Mouse (Mus musculus): ENCODE measurements around the gene Phpt1. TPM values are rescaled to one million over a fixed set of nuclear protein-coding genes. Genes with fewer than 3 reads are reported as not detected.
A peak's percentile ranks its signal among the peaks of the same experiment; 100 is the strongest.

Phpt1 gene
- polyA plus RNA-seq, 1 experiment from 2014 or later: 123 TPM

- no peak overlapping the region for H3K4me3 ChIP-seq (replicated peaks; ENCODE audit: low read length)
- H3K9ac ChIP-seq (ENCODE audit: low read length): no peak overlapping the region
- ATAC-seq (ENCODE audit: insufficient read depth, low FRiP score): no peak
Observed at GRCm38 (mm10) chr2:25571221-25571620, 3.8 kb downstream of the Phpt1 start.

DNA sequence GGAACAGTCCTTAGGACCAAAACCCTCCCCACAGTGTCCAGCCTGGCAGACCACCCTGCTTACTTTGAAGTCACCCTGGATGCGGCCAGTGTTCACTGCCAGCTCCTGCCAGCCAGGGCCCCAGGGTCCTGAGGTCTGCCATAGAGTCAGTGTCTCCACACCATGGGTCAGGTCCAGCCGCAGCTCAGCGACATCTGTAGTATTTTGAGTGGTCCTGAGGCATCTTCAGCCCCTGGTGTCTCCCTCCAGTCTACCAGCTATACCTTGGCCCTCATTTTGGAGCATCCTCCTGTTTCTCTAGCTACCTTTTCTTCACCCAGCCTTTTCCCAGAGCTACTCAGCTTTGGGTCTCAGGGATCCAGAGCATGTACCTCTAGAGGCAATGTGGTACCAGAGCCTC is 5.7 kb downstream of the Phpt1 start:
- Histone ChIP-seq H3K27me3 (ENCODE audit: control insufficient read depth, insufficient read depth, low read length) (no peaks in the 10 kb centered on the region), H3K36me3 (ENCODE audit: control insufficient read depth, insufficient read depth, low read length) (0 out of 2 replicates have a peak, but pooled peaks cover 7% of the 10 kb centered on the region), H3K9me3 (replicated peaks; ENCODE audit: control insufficient read depth, low read length) (no peaks in the 10 kb centered on the region), H3K4me1 (ENCODE audit: control insufficient read depth, insufficient read depth, low read length) (peaks cover 8% of the 10 kb centered on the region), H3K9ac (ENCODE audit: low read length) (0 out of 2 replicates have a peak overlapping the region, but pooled peaks have one; percentile 2), H3K27ac (ENCODE audit: low read length) (no peak overlapping the region; the same call in 1 of the 2 replicates), H3K4me2 (ENCODE audit: low read depth, low read length) (no peak overlapping the region), H3K4me3 (replicated peaks; ENCODE audit: low read length) (no peak overlapping the region)
- WGBS: 85% methylated on average over 3 of the region's 3 CpGs
- no peak for ATAC-seq (ENCODE audit: insufficient read depth, low FRiP score)

More at GRCm38 (mm10) chr2:25571221-25571620, 3.8 kb downstream of the Phpt1 start:
- Histone ChIP-seq H3K4me1 (ENCODE audit: control insufficient read depth, insufficient read depth, low read length) (peaks cover 16% of the 10 kb centered on the region), H3K4me2 (ENCODE audit: low read depth, low read length) (no peak overlapping the region), H3K9me3 (replicated peaks; ENCODE audit: control insufficient read depth, low read length) (no peaks in the 10 kb centered on the region), H3K36me3 (ENCODE audit: control insufficient read depth, insufficient read depth, low read length) (0 out of 2 replicates have a peak, but pooled peaks cover 7% of the 10 kb centered on the region), H3K27ac (ENCODE audit: low read length) (no peak overlapping the region; the same call in 1 of the 2 replicates), H3K27me3 (ENCODE audit: control insufficient read depth, insufficient read depth, low read length) (0 out of 2 replicates have a peak, but pooled peaks cover 1% of the 10 kb centered on the region)
- WGBS: 83% methylated on average over 4 of the region's 4 CpGs

DNA sequence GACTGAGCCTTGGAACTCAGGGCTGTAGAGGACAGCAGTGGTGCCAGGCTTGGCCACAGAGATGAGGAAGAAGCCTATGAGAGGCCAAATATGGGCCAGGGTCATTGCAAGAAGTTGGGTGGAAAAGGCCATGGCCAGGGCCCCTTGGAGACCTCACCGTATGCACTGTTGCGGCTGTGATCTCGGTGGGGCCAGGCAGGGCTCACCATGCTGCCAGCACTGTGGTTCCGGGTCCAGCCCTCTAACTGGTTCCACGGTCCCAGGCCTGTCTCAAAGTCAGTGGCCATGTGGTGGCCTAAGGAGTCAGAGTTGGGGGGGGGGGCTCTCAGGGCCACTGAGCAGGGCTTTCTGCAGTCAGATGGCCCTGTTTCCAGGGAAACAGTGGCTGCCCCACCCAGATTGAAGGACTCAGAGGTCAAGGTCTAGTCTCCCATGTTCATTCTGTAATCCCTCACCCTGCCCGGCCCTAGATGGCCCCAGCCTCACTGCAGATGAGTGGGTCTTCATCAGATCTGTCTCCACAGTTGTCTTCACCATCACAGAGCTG is 6.5 kb downstream of the Phpt1 start:
- ATAC-seq (ENCODE audit: insufficient read depth, low FRiP score): no peak
- Histone ChIP-seq H3K27me3 (ENCODE audit: control insufficient read depth, insufficient read depth, low read length) (no peaks in the 10 kb centered on the region), H3K9me3 (replicated peaks; ENCODE audit: control insufficient read depth, low read length) (no peaks in the 10 kb centered on the region), H3K27ac (ENCODE audit: low read length) (no peak overlapping the region), H3K9ac (ENCODE audit: low read length) (0 out of 2 replicates have a peak overlapping the region, but pooled peaks have one; percentile 17), H3K4me3 (replicated peaks; ENCODE audit: low read length) (no peak overlapping the region), H3K4me1 (ENCODE audit: control insufficient read depth, insufficient read depth, low read length) (peaks cover 1% of the 10 kb centered on the region), H3K36me3 (ENCODE audit: control insufficient read depth, insufficient read depth, low read length) (0 out of 2 replicates have a peak, but pooled peaks cover 7% of the 10 kb centered on the region), H3K4me2 (ENCODE audit: low read depth, low read length) (no peak overlapping the region)
- WGBS: 86% methylated on average over 6 of the region's 6 CpGs

DNA sequence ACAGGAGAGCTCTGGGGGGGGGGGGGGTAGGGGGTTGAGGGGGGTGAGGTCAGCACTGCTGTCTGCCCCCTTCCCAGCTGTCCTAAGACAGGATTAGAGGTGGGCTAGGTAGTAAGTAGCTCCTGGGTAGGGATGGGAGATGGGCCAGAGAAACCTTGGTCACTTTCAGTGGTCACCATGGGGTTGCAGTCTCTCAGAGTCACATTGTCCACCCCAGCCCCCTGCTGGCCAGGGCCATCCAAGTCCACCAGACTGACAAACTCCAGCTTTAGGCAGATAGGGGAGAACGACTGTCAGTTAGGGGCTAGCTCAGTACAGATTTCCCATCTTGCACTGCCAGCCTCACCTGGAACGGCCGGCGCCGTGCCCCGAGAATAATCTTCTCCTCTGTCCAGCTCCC is 8.5 kb downstream of the Phpt1 start:
- Histone ChIP-seq H3K9ac (ENCODE audit: low read length) (no peak overlapping the region), H3K4me2 (ENCODE audit: low read depth, low read length) (no peak overlapping the region), H3K4me1 (ENCODE audit: control insufficient read depth, insufficient read depth, low read length) (no peaks in the 10 kb centered on the region), H3K27ac (ENCODE audit: low read length) (no peak overlapping the region), H3K4me3 (replicated peaks; ENCODE audit: low read length) (no peak overlapping the region), H3K9me3 (replicated peaks; ENCODE audit: control insufficient read depth, low read length) (no peaks in the 10 kb centered on the region), H3K36me3 (ENCODE audit: control insufficient read depth, insufficient read depth, low read length) (peaks cover 24% of the 10 kb centered on the region), H3K27me3 (ENCODE audit: control insufficient read depth, insufficient read depth, low read length) (no peaks in the 10 kb centered on the region)
- WGBS: 87% methylated on average over 6 of the region's 6 CpGs
- ATAC-seq (ENCODE audit: insufficient read depth, low FRiP score): no peak

GRCm38 (mm10) chr2:25565741-25566140 is 9.3 kb downstream of the Phpt1 start:
- no peak overlapping the region for H3K9ac ChIP-seq (ENCODE audit: low read length)
- no peaks in the 10 kb centered on the region for H3K27me3 ChIP-seq (ENCODE audit: control insufficient read depth, insufficient read depth, low read length)
- no peak overlapping the region for H3K4me2 ChIP-seq (ENCODE audit: low read depth, low read length)
- no peak for ATAC-seq (ENCODE audit: insufficient read depth, low FRiP score)
- 87% methylated on average over 8 of the region's 8 CpGs for WGBS
- H3K4me3 ChIP-seq (replicated peaks; ENCODE audit: low read length): no peak overlapping the region
- H3K27ac ChIP-seq (ENCODE audit: low read length): no peak overlapping the region
- H3K9me3 ChIP-seq (replicated peaks; ENCODE audit: control insufficient read depth, low read length): no peaks in the 10 kb centered on the region
- H3K36me3 ChIP-seq (ENCODE audit: control insufficient read depth, insufficient read depth, low read length): peaks cover 25% of the 10 kb centered on the region
- no peaks in the 10 kb centered on the region for H3K4me1 ChIP-seq (ENCODE audit: control insufficient read depth, insufficient read depth, low read length)

DNA sequence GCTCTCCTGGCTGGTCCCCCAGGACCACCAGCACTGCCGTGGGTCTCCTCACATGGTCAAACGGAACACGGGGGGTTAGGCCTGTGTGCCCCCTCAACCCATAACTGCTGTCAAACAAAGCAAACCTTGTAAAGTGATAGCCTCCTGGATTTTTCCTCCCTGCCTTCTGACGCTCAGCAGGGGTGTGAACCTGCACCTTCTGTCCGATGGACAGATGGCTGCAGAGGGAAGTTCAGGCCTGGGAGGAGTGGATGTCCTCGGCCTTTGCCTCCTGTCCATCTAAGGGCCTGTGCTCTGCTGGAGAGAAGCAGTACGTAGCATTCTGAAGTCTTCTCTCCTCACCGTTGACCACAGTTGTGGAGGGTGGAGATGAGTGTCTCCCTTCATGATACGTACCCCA is 13.1 kb downstream of the Phpt1 start:
- 78% methylated on average over 9 of the region's 9 CpGs for WGBS
- ATAC-seq (ENCODE audit: insufficient read depth, low FRiP score): no peak

DNA sequence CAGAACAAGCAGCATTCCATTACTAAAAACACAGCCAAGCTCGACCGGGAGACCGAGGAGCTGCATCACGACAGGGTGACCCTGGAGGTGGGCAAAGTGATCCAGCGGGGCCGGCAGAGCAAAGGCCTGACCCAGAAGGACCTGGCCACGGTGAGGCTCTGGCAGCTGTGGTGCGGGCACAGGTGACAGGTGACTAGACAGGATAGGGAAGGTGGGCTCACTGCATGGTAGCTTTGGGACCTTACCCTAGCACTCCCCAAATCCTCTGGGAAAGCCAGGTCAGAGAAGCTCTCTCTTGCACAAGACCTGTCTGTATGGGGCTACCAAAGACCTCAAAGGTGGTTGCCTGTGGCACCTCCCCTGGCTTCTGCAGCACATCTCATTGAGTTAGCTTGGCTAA is 14.5 kb downstream of the Phpt1 start:
- Histone ChIP-seq H3K4me2 (ENCODE audit: low read depth, low read length) (no peak overlapping the region), H3K9me3 (replicated peaks; ENCODE audit: control insufficient read depth, low read length) (no peaks in the 10 kb centered on the region), H3K4me3 (replicated peaks; ENCODE audit: low read length) (no peak overlapping the region), H3K36me3 (ENCODE audit: control insufficient read depth, insufficient read depth, low read length) (peaks cover 22% of the 10 kb centered on the region), H3K27ac (ENCODE audit: low read length) (no peak overlapping the region), H3K27me3 (ENCODE audit: control insufficient read depth, insufficient read depth, low read length) (no peaks in the 10 kb centered on the region), H3K9ac (ENCODE audit: low read length) (no peak overlapping the region), H3K4me1 (ENCODE audit: control insufficient read depth, insufficient read depth, low read length) (peaks cover 18% of the 10 kb centered on the region)
- no peak for ATAC-seq (ENCODE audit: insufficient read depth, low FRiP score)
- 88% methylated on average over 8 of the region's 8 CpGs for WGBS

More for the DNA sequence above, 13.1 kb downstream of the Phpt1 start:
- Histone ChIP-seq H3K9ac (ENCODE audit: low read length) (no peak overlapping the region), H3K4me2 (ENCODE audit: low read depth, low read length) (no peak overlapping the region), H3K9me3 (replicated peaks; ENCODE audit: control insufficient read depth, low read length) (no peaks in the 10 kb centered on the region), H3K27me3 (ENCODE audit: control insufficient read depth, insufficient read depth, low read length) (no peaks in the 10 kb centered on the region), H3K27ac (ENCODE audit: low read length) (no peak overlapping the region), H3K36me3 (ENCODE audit: control insufficient read depth, insufficient read depth, low read length) (peaks cover 22% of the 10 kb centered on the region), H3K4me1 (ENCODE audit: control insufficient read depth, insufficient read depth, low read length) (peaks cover 15% of the 10 kb centered on the region), H3K4me3 (replicated peaks; ENCODE audit: low read length) (no peak overlapping the region)

- Histone ChIP-seq H3K9me3 (replicated peaks; ENCODE audit: control insufficient read depth, low read length) (no peaks in the 10 kb centered on the region), H3K27me3 (ENCODE audit: control insufficient read depth, insufficient read depth, low read length) (no peaks in the 10 kb centered on the region), H3K27ac (ENCODE audit: low read length) (no peak overlapping the region), H3K4me3 (replicated peaks; ENCODE audit: low read length) (peak overlapping the region; percentile 87), H3K36me3 (ENCODE audit: control insufficient read depth, insufficient read depth, low read length) (peaks cover 22% of the 10 kb centered on the region), H3K9ac (ENCODE audit: low read length) (peak overlapping the region; percentile 95), H3K4me1 (ENCODE audit: control insufficient read depth, insufficient read depth, low read length) (peaks cover 18% of the 10 kb centered on the region), H3K4me2 (ENCODE audit: low read depth, low read length) (peak overlapping the region; percentile 95)
- WGBS: 59% methylated on average over 6 of the region's 6 CpGs
- ATAC-seq (ENCODE audit: insufficient read depth, low FRiP score): no peak
Observed at GRCm38 (mm10) chr2:25558774-25559173, 16.2 kb downstream of the Phpt1 start.

- H3K4me2 ChIP-seq (ENCODE audit: low read depth, low read length): peak overlapping the region; percentile 95
- H3K4me3 ChIP-seq (replicated peaks; ENCODE audit: low read length): peak overlapping the region; percentile 87
- peaks cover 17% of the 10 kb centered on the region for H3K36me3 ChIP-seq (ENCODE audit: control insufficient read depth, insufficient read depth, low read length)
- H3K9ac ChIP-seq (ENCODE audit: low read length): peak overlapping the region; percentile 95
- peak; percentile 28; the same call in 1 of the 2 replicates for ATAC-seq (ENCODE audit: insufficient read depth, low FRiP score)
- 1% methylated on average over 24 of the region's 24 CpGs for WGBS
- no peaks in the 10 kb centered on the region for H3K27me3 ChIP-seq (ENCODE audit: control insufficient read depth, insufficient read depth, low read length)
- H3K27ac ChIP-seq (ENCODE audit: low read length): peak overlapping the region; percentile 50; the same call in 1 of the 2 replicates
- no peaks in the 10 kb centered on the region for H3K9me3 ChIP-seq (replicated peaks; ENCODE audit: control insufficient read depth, low read length)
- peaks cover 18% of the 10 kb centered on the region for H3K4me1 ChIP-seq (ENCODE audit: control insufficient read depth, insufficient read depth, low read length)
Observed at GRCm38 (mm10) chr2:25557964-25558360, 17.1 kb downstream of the Phpt1 start.
